ENCODE assay signal across 23 mouse cellular contexts in genomic region chr2:45459410-45459809, GRCm38 (mm10).
DNase-seq lines count a peak whose midpoint lies in the region; ATAC-seq and TF ChIP-seq lines count a peak whose summit lies in the region.
"Had no signal": no experiment of that assay in that cellular context is flagged by ENCODE, and none has a peak within 500 bp of the region (broad histone marks: within the 10 kb centered on the region; RNA-seq: fewer than 3 reads in every experiment).

No protein-coding gene starts in this region.

- ATAC-seq in lung, postnatal 0 days, result no peak
- no peak for ATAC-seq in hindbrain, embryonic 14.5 days (ENCODE audit: low FRiP score)
- ATAC-seq: forebrain, embryonic 13.5 days; forebrain, embryonic 15.5 days had no signal

- TF ChIP-seq EP300 in lung, postnatal 0 days (IDR thresholded peaks at IDR 0.05), result no peak

- no peak overlapping the region for H3K9ac ChIP-seq in lung, postnatal 0 days (replicated peaks; ENCODE audit: low read depth)
- no peak overlapping the region for H3K9ac ChIP-seq in hindbrain, embryonic 14.5 days
- H3K9ac ChIP-seq: embryonic facial prominence, embryonic 13.5 days; embryonic facial prominence, embryonic 15.5 days; forebrain, embryonic 13.5 days; forebrain, embryonic 15.5 days had no signal

- TF ChIP-seq POLR2A in myocyte (IDR thresholded peaks at IDR 0.05; ENCODE audit: insufficient read length, low read depth), result no peak

- no peak overlapping the region for H3K4me2 ChIP-seq in lung, postnatal 0 days (replicated peaks; ENCODE audit: low read depth, low read length)
- peak overlapping the region; percentile 40 for H3K4me2 ChIP-seq in myocyte (ENCODE audit: low read depth)
- H3K4me2 ChIP-seq in hindbrain, embryonic 14.5 days (replicated peaks), result no peak overlapping the region
- H3K4me2 ChIP-seq: embryonic facial prominence, embryonic 13.5 days; embryonic facial prominence, embryonic 15.5 days; forebrain, embryonic 13.5 days; forebrain, embryonic 15.5 days had no signal

- no peak for TF ChIP-seq CTCF in lung, postnatal 0 days (IDR thresholded peaks at IDR 0.05)
- no peak for TF ChIP-seq CTCF in C2C12 (IDR thresholded peaks at IDR 0.05; ENCODE audit: control insufficient read depth, insufficient read depth, insufficient read length)

- H3K4me1 ChIP-seq in lung, postnatal 0 days (ENCODE audit: insufficient read depth, low read depth, low read length), result no peaks in the 10 kb centered on the region
- no peaks in the 10 kb centered on the region for H3K4me1 ChIP-seq in hindbrain, embryonic 14.5 days (replicated peaks; ENCODE audit: control insufficient read depth, insufficient read depth, low read length)
- H3K4me1 ChIP-seq: embryonic facial prominence, embryonic 15.5 days; forebrain, embryonic 13.5 days; forebrain, embryonic 15.5 days had no signal

- H3K27me3 ChIP-seq in lung, postnatal 0 days (replicated peaks; ENCODE audit: insufficient read depth, low read length), result no peaks in the 10 kb centered on the region
- H3K27me3 ChIP-seq in C2C12 (ENCODE audit: control insufficient read depth, insufficient read depth, insufficient read length), result no peaks in the 10 kb centered on the region
- no peaks in the 10 kb centered on the region for H3K27me3 ChIP-seq in myocyte (ENCODE audit: control insufficient read depth, insufficient read depth, insufficient read length)
- no peaks in the 10 kb centered on the region for H3K27me3 ChIP-seq in hindbrain, embryonic 14.5 days (ENCODE audit: control insufficient read depth, insufficient read depth, low read length)
- H3K27me3 ChIP-seq: embryonic facial prominence, embryonic 13.5 days; embryonic facial prominence, embryonic 15.5 days; forebrain, embryonic 13.5 days; forebrain, embryonic 15.5 days had no signal

- H3K79me3 ChIP-seq in C2C12 (ENCODE audit: low read depth), result no peaks in the 10 kb centered on the region

- H3K9me3 ChIP-seq in lung, postnatal 0 days (ENCODE audit: low read length), result no peaks in the 10 kb centered on the region
- H3K9me3 ChIP-seq in hindbrain, embryonic 14.5 days (ENCODE audit: control insufficient read depth, low read length), result no peaks in the 10 kb centered on the region
- H3K9me3 ChIP-seq: embryonic facial prominence, embryonic 13.5 days; embryonic facial prominence, embryonic 15.5 days; forebrain, embryonic 13.5 days; forebrain, embryonic 15.5 days had no signal

- no peak overlapping the region for H3ac ChIP-seq in C2C12 (ENCODE audit: control insufficient read depth, insufficient read length, low read depth)
- no peak overlapping the region for H3ac ChIP-seq in myocyte (ENCODE audit: control insufficient read depth, insufficient read length)

- H3K36me3 ChIP-seq in lung, postnatal 0 days (ENCODE audit: insufficient read depth, low read length), result no peaks in the 10 kb centered on the region
- H3K36me3 ChIP-seq in C2C12 (ENCODE audit: control insufficient read depth, insufficient read depth) (no peaks in the 10 kb centered on the region), myocyte (ENCODE audit: control insufficient read depth, insufficient read depth) (no peaks in the 10 kb centered on the region)
- H3K36me3 ChIP-seq in hindbrain, embryonic 14.5 days (replicated peaks; ENCODE audit: control insufficient read depth, insufficient read depth), result no peaks in the 10 kb centered on the region
- H3K36me3 ChIP-seq: embryonic facial prominence, embryonic 13.5 days; embryonic facial prominence, embryonic 15.5 days; forebrain, embryonic 15.5 days had no signal

- H3K79me2 ChIP-seq in C2C12 (ENCODE audit: control insufficient read depth, insufficient read depth) (no peaks in the 10 kb centered on the region), myocyte (ENCODE audit: control insufficient read depth, insufficient read depth) (no peaks in the 10 kb centered on the region)

- intact Hi-C loops in heart, postnatal 25 days (cut with DNase I), result no loop called here

- peak; percentile 10 for DNase-seq in lung, postnatal 0 days (ENCODE audit: low spot score)
- DNase-seq in lung, postnatal 10 days, result no peak
- peak; percentile 14 for DNase-seq in NIH3T3 (ENCODE audit: low read depth)
- DNase-seq in heart, postnatal 25 days (ENCODE audit: low spot score), result no peak
- DNase-seq in hindbrain, embryonic 14.5 days (ENCODE audit: low spot score), result no peak
- no peak for DNase-seq in layer of hippocampus, adult 18-20 months (ENCODE audit: low spot score in 2 of 2)
- DNase-seq: adrenal gland, adult 2 months; adrenal gland, postnatal 10 days; adrenal gland, postnatal 25 days; B cell, adult 2 months; cerebellum, adult 11 months; cerebellum, adult 18-20 months; cerebellum, adult 8-10 months; cerebellum, adult 9-11 months; cerebellum, postnatal 14 days; cerebellum, postnatal 36 days; embryo, embryonic 11 days had no signal

- no peak overlapping the region for H3K27ac ChIP-seq in lung, postnatal 0 days (ENCODE audit: low read length)
- no peak overlapping the region for H3K27ac ChIP-seq in hindbrain, embryonic 14.5 days
- H3K27ac ChIP-seq: forebrain, embryonic 13.5 days; forebrain, embryonic 15.5 days had no signal

- no peak overlapping the region for H3K4me3 ChIP-seq in lung, postnatal 0 days (ENCODE audit: low read depth, low read length)
- H3K4me3 ChIP-seq in C2C12 (ENCODE audit: insufficient read depth, poor library complexity, severe bottlenecking) (no peak overlapping the region), myocyte (no peak overlapping the region)
- H3K4me3 ChIP-seq in hindbrain, embryonic 14.5 days (replicated peaks; ENCODE audit: low read length), result no peak overlapping the region
- H3K4me3 ChIP-seq: embryonic facial prominence, embryonic 13.5 days; embryonic facial prominence, embryonic 15.5 days; forebrain, embryonic 13.5 days; forebrain, embryonic 15.5 days had no signal

TF ChIP-seq in C2C12, 6 proteins besides CTCF, POLR2A, EP300 and RAD21:
- TF ChIP-seq FOSL1 (IDR thresholded peaks at IDR 0.05; ENCODE audit: insufficient read depth, low read length, poor library complexity, severe bottlenecking) (no peak), MYOG (IDR thresholded peaks at IDR 0.05; ENCODE audit: control insufficient read depth, extremely low read depth, insufficient read length) (no peak), MYOD1 (IDR thresholded peaks at IDR 0.05; ENCODE audit: control insufficient read depth, insufficient read length, low read depth) (no peak), USF1 (IDR thresholded peaks at IDR 0.05; ENCODE audit: low read depth) (no peak), CEBPB (IDR thresholded peaks at IDR 0.05; ENCODE audit: low read depth) (peak; percentile 91), MAX (IDR thresholded peaks at IDR 0.05) (no peak)

TF ChIP-seq in myocyte, 11 proteins besides CTCF, POLR2A, EP300 and RAD21:
- no peak for TF ChIP-seq REST (IDR thresholded peaks at IDR 0.05; ENCODE audit: insufficient read depth, insufficient read length)
- peak; percentile 89 for TF ChIP-seq CEBPB (IDR thresholded peaks at IDR 0.05; ENCODE audit: insufficient read depth, poor library complexity, severe bottlenecking)

Comparison
In these comparisons a context has a peak if more than half of its experiments do, and no peak if none do; other contexts are left out.
1. DNase-seq: peak in lung, postnatal 0 days (single experiment) and NIH3T3 (single experiment); none in lung, postnatal 10 days (single experiment), heart, postnatal 25 days (single experiment), hindbrain, embryonic 14.5 days (single experiment) and layer of hippocampus, adult 18-20 months (0 of 2).